Comparison of ENCODE assay signal across 8 mouse cellular contexts in genomic region chr5:139694989-139695571, GRCm38 (mm10). TPM values are rescaled to one million over a fixed set of nuclear protein-coding genes. Genes with fewer than 3 reads are reported as not detected.
DNase-seq lines count a peak whose midpoint lies in the region; ATAC-seq and TF ChIP-seq lines count a peak whose summit lies in the region.

No protein-coding gene starts in this region.

- TF ChIP-seq CTCF in heart, adult 2 months (IDR thresholded peaks at IDR 0.05): no peak
- TF ChIP-seq CTCF in brain, embryonic 14.5 days (IDR thresholded peaks at IDR 0.05; ENCODE audit: borderline replicate concordance, extremely low read depth, insufficient read depth, insufficient read length): no peak

- H3K9ac ChIP-seq in heart, adult 2 months (ENCODE audit: low read depth, low read length): no peak overlapping the region
- H3K9ac ChIP-seq in hindbrain, embryonic 16.5 days (ENCODE audit: low read depth, low read length): no peak overlapping the region
- no peak overlapping the region for H3K9ac ChIP-seq in liver, embryonic 13.5 days

- H3K36me3 ChIP-seq in heart, adult 2 months (ENCODE audit: control insufficient read depth, insufficient read depth, low read length): no peaks in the 10 kb centered on the region
- H3K36me3 ChIP-seq in hindbrain, embryonic 16.5 days (ENCODE audit: control insufficient read depth, insufficient read depth, low read length): no peaks in the 10 kb centered on the region
- H3K36me3 ChIP-seq in liver, embryonic 13.5 days: no peaks in the 10 kb centered on the region

- H3K9me3 ChIP-seq in hindbrain, embryonic 16.5 days (ENCODE audit: control insufficient read depth, low read length): no peaks in the 10 kb centered on the region
- H3K9me3 ChIP-seq in liver, embryonic 13.5 days (replicated peaks): no peaks in the 10 kb centered on the region

- H3K79me2 ChIP-seq in heart, adult 2 months (replicated peaks; ENCODE audit: control insufficient read depth, insufficient read depth, low read length): no peaks in the 10 kb centered on the region

- no peak for TF ChIP-seq POLR2A in heart, adult 2 months (IDR thresholded peaks at IDR 0.05; ENCODE audit: insufficient read depth, low read depth, low read length)
- TF ChIP-seq POLR2A in brain, embryonic 14.5 days (IDR thresholded peaks at IDR 0.05; ENCODE audit: borderline replicate concordance, extremely low read depth, insufficient read depth, insufficient read length, poor library complexity, severe bottlenecking): no peak

- H3K27ac ChIP-seq in heart, adult 2 months: no peak overlapping the region
- H3K27ac ChIP-seq in hindbrain, embryonic 16.5 days (ENCODE audit: low read depth, low read length): no peak overlapping the region
- no peak overlapping the region for H3K27ac ChIP-seq in liver, embryonic 13.5 days

- peak; percentile 30 for DNase-seq in heart, postnatal 4 days
- no peak for DNase-seq in heart, adult 2 months
- DNase-seq in brain, embryonic 14.5 days (ENCODE audit: low read depth): peak; percentile 90
- no peak for DNase-seq in liver, embryonic 13.5 days
- DNase-seq in B cell, adult 2 months: no peak
- DNase-seq in frontal cortex, postnatal 10 days (ENCODE audit: low spot score in 2 of 2): no peak

- no peak overlapping the region; the same call in 1 of the 2 replicates for H3K4me2 ChIP-seq in hindbrain, embryonic 16.5 days (ENCODE audit: low read length)
- 0 out of 2 replicates have a peak overlapping the region, but pooled peaks have one; percentile 8 for H3K4me2 ChIP-seq in liver, embryonic 13.5 days

- H3K27me3 ChIP-seq in heart, adult 2 months (ENCODE audit: control insufficient read depth, insufficient read depth, low read length): no peaks in the 10 kb centered on the region
- H3K27me3 ChIP-seq in hindbrain, embryonic 16.5 days (replicated peaks; ENCODE audit: control insufficient read depth, insufficient read depth, low read length): no peaks in the 10 kb centered on the region
- H3K27me3 ChIP-seq in liver, embryonic 13.5 days: no peaks in the 10 kb centered on the region

- no peak for TF ChIP-seq EP300 in heart, adult 2 months (IDR thresholded peaks at IDR 0.05; ENCODE audit: insufficient read depth, low read depth, low read length)

- no peaks in the 10 kb centered on the region for H3K4me1 ChIP-seq in heart, adult 2 months (ENCODE audit: control insufficient read depth, insufficient read depth, low read length)
- H3K4me1 ChIP-seq in hindbrain, embryonic 16.5 days (ENCODE audit: control insufficient read depth, insufficient read depth, low read depth, low read length): peaks cover 6% of the 10 kb centered on the region
- H3K4me1 ChIP-seq in liver, embryonic 13.5 days (replicated peaks): peaks cover 18% of the 10 kb centered on the region

- WGBS in heart, adult 2 months: 20% methylated on average over 7 of the region's 7 CpGs
- 15% methylated on average over 7 of the region's 7 CpGs for WGBS in hindbrain, embryonic 16.5 days
- 8% methylated on average over 7 of the region's 7 CpGs for WGBS in liver, embryonic 13.5 days (ENCODE audit: insufficient replicate concordance)

- no peak overlapping the region for H3K4me3 ChIP-seq in heart, adult 2 months
- no peak overlapping the region for H3K4me3 ChIP-seq in hindbrain, embryonic 16.5 days (ENCODE audit: low read length)
- H3K4me3 ChIP-seq in liver, embryonic 13.5 days (replicated peaks): no peak overlapping the region

- intact Hi-C loops in heart, adult 2 months (cut with DNase I): no loop called here

- ATAC-seq in hindbrain, embryonic 16.5 days: peak; percentile 31
- ATAC-seq in liver, embryonic 13.5 days (ENCODE audit: low read depth): 0 out of 2 replicates have a peak, but pooled peaks have one; percentile 31
- ATAC-seq in erythroblast, adult 5-6 weeks (replicated peaks; ENCODE audit: low FRiP score, poor library complexity, severe bottlenecking): no peak

RNA-seq across cellular contexts. Expression of gene Micall2, which starts 41.1 kb away (rescaled TPM):
- total RNA-seq in heart, postnatal 4 days (2021): 1 to 10 TPM; 4.7 to 5.6 TPM
- total RNA-seq in heart, adult 2 months (2021): 1 to 10 TPM; 1.9 to 2.0 TPM
- 2.9 and 3.3 TPM in 2 replicates for polyA plus RNA-seq in heart, adult 2 months (2012; rRNA removed)
- polyA plus RNA-seq in brain, embryonic 14.5 days (2012; rRNA removed): 7.7 and 11.8 TPM in 2 replicates
- polyA plus RNA-seq in hindbrain, embryonic 16.5 days (2015; fragmentation: Nextera tagmentation; extraction: Ambion mirVana): 12.3 and 12.9 TPM in 2 replicates
- polyA plus RNA-seq in liver, embryonic 13.5 days (2015; fragmentation: Nextera tagmentation; extraction: Ambion mirVana): 9.8 and 12.1 TPM in 2 replicates
- 9.0 and 11.1 TPM in 2 replicates for total RNA-seq in erythroblast, adult 5-6 weeks (2015; ENCODE audit: low replicate concordance)
- 12.2 and 21.9 TPM in 2 replicates for total RNA-seq in erythroblast, adult 5-6 weeks (2017; ENCODE audit: low replicate concordance)

Comparison
In these comparisons a context has a peak if more than half of its experiments do, and no peak if none do; other contexts are left out.
1. DNase-seq: peak in heart, postnatal 4 days (single experiment) and brain, embryonic 14.5 days (single experiment); none in heart, adult 2 months (0 of 2), liver, embryonic 13.5 days (single experiment), B cell, adult 2 months (0 of 2) and frontal cortex, postnatal 10 days (0 of 2).